Mouse (Mus musculus) lung, postnatal 36 days (tissue): ENCODE measurements around the gene BC061237.
"Not testable (repeated sequence)": the region's sequence is repeated elsewhere in the genome, so short reads cannot be mapped to it uniquely, and the experiment has no call there.

Experiments used
- DNase-seq: peaks from one replicate; pipeline ENCODE4 v3.0.0; 2022; ENCODE audit warnings: mixed read lengths

Gene BC061237

GRCm38 (mm10) chr14:44492163-44492562 lies at the start of gene BC061237:
Gene BC061237, plus strand, starts transcription at chr14:44492463.
- DNase-seq, result not testable (repeated sequence)

DNA sequence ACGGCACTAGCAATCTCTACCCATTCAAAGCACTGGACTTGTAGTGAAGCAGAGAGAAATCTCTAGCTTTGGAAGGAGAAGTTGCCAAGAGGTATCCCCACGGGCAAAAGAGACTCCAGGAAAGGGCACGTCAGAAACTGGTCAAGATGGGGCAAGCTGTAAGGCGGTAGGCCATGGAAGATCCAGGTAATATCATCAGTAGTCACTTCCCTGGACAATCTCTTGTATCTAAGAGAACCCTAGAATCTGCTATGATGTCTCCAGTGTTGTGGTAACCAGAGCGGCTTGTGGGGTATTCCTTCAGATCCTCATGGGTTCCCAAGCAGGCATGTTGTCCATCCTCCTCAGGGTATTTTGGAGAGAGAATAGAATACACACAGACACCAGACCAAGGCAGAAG lies 25.7 kb downstream of the BC061237 start, which contains the start of gene Gm17093:
Gene Gm17093 (plus strand): TSS at position 301 of the 400 bp plus-strand sequence.
- DNase-seq, result not testable (repeated sequence)

DNA sequence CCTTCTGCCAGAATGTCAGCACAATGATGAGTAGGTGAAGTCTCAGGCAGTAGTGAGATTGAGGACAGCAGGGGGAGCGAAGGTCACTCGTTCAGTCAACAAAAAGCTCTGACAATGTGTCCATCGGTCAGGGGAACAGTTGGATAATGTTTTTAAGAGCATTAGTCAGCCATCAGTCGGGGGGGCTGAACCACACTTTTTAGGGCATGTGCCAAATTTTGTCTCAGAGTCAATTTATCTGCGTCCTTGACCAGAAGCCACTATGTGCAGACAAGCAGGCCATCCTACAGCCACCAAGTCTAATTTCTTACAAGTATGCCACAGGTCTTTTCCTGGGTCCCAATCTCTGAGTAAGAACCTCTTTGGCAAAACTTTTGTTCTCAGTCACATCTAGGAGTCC lies 55.7 kb downstream of the BC061237 start:
- not testable (repeated sequence) for DNase-seq
